Mouse (Mus musculus): ENCODE data around the gene Grip1.

Grip1 gene

DNA sequence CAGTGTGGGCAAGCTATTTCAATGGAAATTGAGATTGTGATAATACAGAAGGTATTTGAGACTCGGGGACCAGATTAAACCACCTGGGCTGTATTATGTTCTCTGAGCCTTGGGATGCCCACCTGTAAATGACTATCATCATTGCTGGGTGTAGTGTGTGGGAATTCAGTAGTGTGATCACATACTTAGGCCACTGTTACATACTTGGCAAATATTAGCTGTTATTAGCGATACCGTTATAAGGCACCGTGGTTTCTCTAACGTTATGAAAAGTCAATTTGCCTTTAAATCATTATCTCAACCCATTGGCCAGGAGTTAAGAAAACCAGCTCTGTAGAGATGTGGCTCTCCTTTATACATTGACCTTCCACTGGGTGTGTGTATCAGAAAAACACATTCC is 479.7 kb downstream of the Grip1 start:
- in situ Hi-C loops (cut with MboI, MseI): no loop called here

- in situ Hi-C loops (cut with MboI, MseI): no loop called here
Observed at GRCm38 (mm10) chr10:119935231-119935630, 481.6 kb downstream of the Grip1 start.

DNA sequence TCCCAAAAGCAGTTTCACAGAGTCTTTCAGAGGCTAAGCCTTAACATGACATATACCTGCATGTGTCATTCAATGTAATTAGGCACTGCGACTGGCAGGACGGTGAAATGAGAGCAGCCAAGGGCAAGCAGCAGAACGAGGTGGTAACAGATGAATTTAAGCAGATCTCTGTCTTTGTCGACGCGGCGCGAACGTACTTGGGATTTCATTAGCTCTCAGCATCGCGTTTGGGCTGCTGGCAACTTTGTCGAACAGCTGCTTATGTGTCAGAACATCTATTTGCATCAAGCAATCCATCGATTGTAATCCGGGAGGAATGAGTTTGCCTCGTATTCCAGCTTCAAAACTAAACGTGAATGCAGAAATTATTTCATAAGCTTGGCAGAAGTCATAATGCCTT is 483.9 kb downstream of the Grip1 start:
- in situ Hi-C loops (cut with MboI, MseI): no loop called here

DNA sequence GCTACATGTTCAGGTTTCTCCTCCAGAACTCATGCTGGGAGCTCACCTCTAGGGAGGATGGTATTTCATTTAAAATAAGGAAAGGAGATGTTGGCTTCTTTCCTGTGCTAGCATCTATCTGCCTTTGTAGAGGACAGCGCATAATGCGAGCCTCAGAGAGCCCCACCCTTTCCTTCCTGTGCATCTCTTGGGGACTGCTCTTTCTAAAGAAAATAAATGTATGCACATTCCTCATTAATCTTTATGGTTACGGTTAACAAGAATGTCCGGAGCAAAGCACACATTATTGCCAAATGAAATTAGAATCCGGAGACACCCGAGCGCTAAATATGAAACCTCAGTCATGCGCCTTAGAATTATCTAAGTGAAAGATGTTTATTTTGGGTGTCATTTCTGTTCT is 490.3 kb downstream of the Grip1 start:
- in situ Hi-C loops (cut with MboI, MseI): no loop called here

DNA sequence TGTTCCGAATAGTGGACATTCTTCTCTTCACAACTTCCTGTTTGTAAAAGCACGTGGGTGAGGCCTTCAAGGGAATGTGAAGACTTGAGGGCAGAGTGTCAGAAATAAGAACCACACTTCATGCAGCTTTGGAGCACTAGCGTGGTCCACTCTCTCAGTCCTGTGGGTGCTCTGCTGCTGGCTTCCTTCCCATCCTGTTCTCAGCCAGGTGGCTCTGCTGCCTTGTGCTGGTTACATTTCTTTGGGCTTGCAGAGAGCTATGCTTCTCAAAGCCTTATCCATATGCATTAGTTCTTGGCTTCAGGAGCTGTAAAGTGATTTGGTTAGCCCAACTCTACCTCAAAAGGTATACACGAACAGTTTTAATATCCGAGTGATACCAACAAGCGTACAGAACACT is 497.8 kb downstream of the Grip1 start:
- in situ Hi-C loops (cut with MboI, MseI): no loop called here

GRCm38 (mm10) chr10:119957260-119957955 is 503.8 kb downstream of the Grip1 start:
- in situ Hi-C loops (cut with MboI, MseI): no loop called here

GRCm38 (mm10) chr10:119960915-119961314 is 507.3 kb downstream of the Grip1 start:
- in situ Hi-C loops (cut with MboI, MseI): no loop called here

- in situ Hi-C loops (cut with MboI, MseI): no loop called here
Observed at GRCm38 (mm10) chr10:119966321-119966720, 512.7 kb downstream of the Grip1 start.

- in situ Hi-C loops (cut with MboI, MseI): no loop called here
Observed at GRCm38 (mm10) chr10:119979396-119979795, 525.8 kb downstream of the Grip1 start.

DNA sequence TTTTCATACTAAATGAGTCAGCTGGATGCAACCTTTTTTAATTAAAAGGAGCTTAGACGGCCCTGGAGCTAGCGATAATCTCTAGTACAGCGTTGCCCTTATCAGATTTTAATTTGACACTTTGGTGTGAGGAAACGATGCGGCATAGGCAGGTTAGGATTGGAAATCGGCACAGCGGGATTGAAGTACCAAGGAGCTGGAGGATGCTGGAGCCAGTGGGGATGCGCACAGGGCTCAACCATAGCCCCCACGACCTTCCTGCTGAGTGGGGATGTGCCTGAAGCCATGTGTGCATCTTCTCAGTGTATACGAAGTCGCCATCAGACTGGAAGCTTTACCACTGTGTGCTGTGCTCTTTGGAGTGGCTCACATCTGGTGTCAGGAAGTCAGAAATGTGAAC is 526.4 kb downstream of the Grip1 start:
- in situ Hi-C loops (cut with MboI, MseI): no loop called here

DNA sequence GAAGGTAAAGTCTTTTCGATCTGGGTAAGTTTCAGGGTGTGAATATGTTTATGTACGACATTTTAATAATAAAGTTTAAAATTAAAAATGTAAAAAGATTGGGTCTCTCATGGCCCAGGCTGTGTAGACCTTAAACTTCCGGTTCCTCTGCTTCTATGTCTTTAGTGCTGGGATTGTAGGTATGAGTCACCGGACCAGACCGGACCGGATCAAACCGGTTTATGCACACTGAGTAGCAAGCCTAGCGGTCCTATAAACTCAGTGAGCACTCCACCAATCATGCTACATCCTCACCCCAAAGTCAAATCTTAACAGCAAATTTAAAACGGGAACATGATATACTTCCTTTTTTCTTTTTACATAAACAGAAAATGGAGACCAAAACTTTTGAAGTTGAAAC is 530.7 kb downstream of the Grip1 start:
- in situ Hi-C loops (cut with MboI, MseI): no loop called here

- in situ Hi-C loops (cut with MboI, MseI): no loop called here
Observed at GRCm38 (mm10) chr10:119998475-119998874, 544.8 kb downstream of the Grip1 start.

- in situ Hi-C loops (cut with MboI, MseI): no loop called here
Observed at GRCm38 (mm10) chr10:120002149-120002548, 548.5 kb downstream of the Grip1 start.

DNA sequence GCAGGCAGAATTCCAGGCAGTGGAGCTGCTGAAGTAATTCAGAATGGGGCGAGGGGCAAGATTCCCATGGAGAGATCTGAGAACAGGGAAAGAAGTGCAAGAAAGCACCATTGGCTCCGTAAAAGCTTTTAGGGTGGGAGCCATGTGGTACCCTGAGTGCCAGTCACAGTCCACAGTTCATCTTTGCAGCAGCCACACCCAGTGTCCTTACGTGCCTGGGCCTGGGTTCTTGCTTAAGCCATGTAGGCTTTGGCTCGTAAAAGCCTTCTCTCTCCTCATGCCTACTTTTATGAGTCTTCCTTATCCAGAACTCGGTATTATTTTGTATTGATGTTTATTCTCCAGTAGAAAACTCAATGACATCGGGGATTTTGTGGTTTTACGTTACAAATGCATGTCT is 550.5 kb downstream of the Grip1 start:
- in situ Hi-C loops (cut with MboI, MseI): no loop called here

- in situ Hi-C loops (cut with MboI, MseI): no loop called here
Observed at GRCm38 (mm10) chr10:120005581-120005980, 552.0 kb downstream of the Grip1 start.

DNA sequence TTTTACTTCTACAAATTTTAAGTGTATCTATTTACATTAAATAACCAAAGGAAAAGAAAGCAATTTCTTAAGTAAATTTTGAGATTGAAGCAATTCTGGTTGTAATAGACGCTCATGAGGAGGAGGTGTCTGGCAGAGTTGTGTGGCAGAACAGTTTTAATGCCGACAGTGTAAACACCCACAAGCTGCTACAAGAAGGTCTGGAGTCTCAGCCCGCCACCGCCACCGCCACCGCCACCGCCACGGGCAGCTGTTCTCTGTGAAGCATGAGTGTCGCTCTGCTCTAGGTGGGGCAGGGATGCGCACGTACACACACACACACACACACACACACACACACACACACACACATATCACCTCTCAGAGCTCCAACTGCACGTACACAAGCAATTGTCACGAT is 558.7 kb downstream of the Grip1 start:
- in situ Hi-C loops (cut with MboI, MseI): no loop called here

DNA sequence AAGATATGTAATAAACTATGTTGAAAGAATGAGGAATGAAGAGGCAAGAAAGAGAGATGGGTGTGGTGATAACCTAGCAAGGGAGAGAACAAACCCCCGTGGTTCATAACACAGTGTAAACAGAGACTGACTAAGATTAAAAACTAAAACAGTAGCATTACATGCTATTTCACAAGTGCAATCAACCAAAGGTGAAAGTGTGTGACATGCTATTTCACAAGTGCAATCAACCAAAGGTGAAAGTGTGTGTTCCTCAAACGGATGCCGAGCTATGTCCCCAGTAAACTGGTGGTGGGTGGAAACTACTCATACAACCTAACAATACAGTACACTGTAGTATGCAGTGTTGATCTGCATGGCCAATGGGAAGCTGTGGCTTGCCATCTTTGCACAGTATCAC is 561.5 kb downstream of the Grip1 start:
- in situ Hi-C loops (cut with MboI, MseI): no loop called here

GRCm38 (mm10) chr10:120026437-120026836 is 572.8 kb downstream of the Grip1 start:
- in situ Hi-C loops (cut with MboI, MseI): no loop called here

- in situ Hi-C loops (cut with MboI, MseI): no loop called here
Observed at GRCm38 (mm10) chr10:120030901-120031300, 577.3 kb downstream of the Grip1 start.

DNA sequence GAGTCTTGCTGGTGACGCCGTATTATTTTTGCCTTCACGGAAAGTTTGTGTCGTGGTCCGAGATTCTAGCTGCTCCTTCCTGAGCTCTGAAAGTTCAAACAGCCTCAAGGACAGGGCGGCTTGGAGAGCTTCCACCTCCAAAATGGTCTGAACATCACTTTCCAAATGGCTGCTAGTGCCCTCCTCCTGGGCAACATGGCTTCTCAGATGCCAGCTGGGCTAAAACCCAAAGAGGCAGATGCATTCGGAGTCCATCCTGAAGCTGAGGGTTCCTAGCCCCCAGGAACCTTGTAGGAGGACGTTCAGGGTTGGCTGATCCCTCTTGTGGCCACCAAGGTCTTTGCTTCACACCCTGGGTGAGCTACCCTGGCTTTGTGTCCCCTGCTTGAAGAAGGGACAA is 577.7 kb downstream of the Grip1 start:
- in situ Hi-C loops (cut with MboI, MseI): no loop called here

- in situ Hi-C loops (cut with MboI, MseI): no loop called here
Observed at GRCm38 (mm10) chr10:120033866-120034265, 580.2 kb downstream of the Grip1 start.

- in situ Hi-C loops (cut with MboI, MseI): no loop called here
Observed at GRCm38 (mm10) chr10:120035211-120035733, 581.6 kb downstream of the Grip1 start.

DNA sequence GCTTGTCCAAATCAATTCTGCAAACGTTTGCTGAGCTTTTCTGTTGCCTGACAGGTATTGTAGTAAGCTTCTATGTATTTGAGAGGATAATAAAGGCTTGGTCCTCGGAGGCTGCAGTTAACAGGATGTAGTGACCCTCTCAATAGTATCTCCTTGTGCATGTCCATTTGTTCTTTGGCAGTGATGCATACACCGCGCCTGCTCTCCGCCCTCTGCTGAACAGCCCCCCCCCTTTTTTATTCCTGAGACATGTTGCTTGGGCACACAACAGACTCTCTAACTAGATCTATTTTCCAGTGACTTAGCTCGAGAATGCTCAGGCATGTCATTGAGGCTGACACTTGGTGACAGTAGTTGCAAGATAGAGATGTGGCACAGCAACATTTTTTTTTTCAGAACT is 582.2 kb downstream of the Grip1 start:
- in situ Hi-C loops (cut with MboI, MseI): no loop called here

DNA sequence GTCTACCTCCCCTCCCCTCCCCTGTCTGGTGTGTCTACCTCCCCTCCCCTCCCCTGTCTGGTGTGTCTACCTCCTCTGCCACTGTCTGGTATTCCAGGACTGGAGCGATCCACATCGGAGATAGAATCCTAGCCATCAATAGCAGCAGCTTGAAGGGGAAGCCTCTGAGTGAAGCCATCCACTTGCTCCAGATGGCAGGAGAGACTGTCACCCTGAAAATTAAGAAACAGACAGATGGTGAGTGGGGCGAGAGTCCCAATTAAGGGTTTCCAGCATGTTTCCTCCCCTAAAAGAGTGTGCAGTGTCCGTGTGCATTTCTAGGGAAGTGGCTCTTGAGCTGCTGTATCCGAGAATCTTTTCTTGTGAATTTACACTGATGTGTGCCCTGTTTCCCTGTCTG is 584.6 kb downstream of the Grip1 start:
- in situ Hi-C loops (cut with MboI, MseI): no loop called here
